Mouse (Mus musculus): ENCODE measurements around the gene Olfr66. TPM values are rescaled to one million over a fixed set of nuclear protein-coding genes. Genes with fewer than 3 reads are reported as not detected.

Gene Olfr66
- polyA plus RNA-seq, 1 experiment: not detected

Other genes starting within 250 kb of the Olfr66 start
- gene Olfr622, start 243.6 kb downstream of the Olfr66 start, polyA plus RNA-seq (2012; rRNA removed): not detected in 2 replicates
- not detected in 2 replicates for gene Olfr623, start 222.6 kb downstream of the Olfr66 start, polyA plus RNA-seq (2012; rRNA removed)
- 0.02 TPM in 1 of 2 replicates, not detected in the other for gene Olfr624, start 215.1 kb downstream of the Olfr66 start, polyA plus RNA-seq (2012; rRNA removed)
- not detected in 2 replicates for gene Olfr625-ps1, start 203.5 kb downstream of the Olfr66 start, polyA plus RNA-seq (2012; rRNA removed)
- not detected in 2 replicates for gene Olfr243, start 171.6 kb downstream of the Olfr66 start, polyA plus RNA-seq (2012; rRNA removed)
- not detected in 2 replicates for gene Olfr628, start 155.9 kb downstream of the Olfr66 start, polyA plus RNA-seq (2012; rRNA removed)
- not detected in 2 replicates for gene Olfr629, start 141.3 kb downstream of the Olfr66 start, polyA plus RNA-seq (2012; rRNA removed)
- not detected in 2 replicates for gene Olfr630, start 128.9 kb downstream of the Olfr66 start, polyA plus RNA-seq (2012; rRNA removed)
- gene Olfr69, start 114.7 kb downstream of the Olfr66 start, polyA plus RNA-seq (2012; rRNA removed): not detected in 2 replicates
- gene Olfr68, start 106.6 kb downstream of the Olfr66 start, polyA plus RNA-seq (2012; rRNA removed): not detected in 2 replicates
- gene Olfr67, start 94.4 kb downstream of the Olfr66 start, polyA plus RNA-seq (2012; rRNA removed): not detected in 2 replicates
- 66.4 and 91.1 TPM in 2 replicates for gene Hbb-bt, start 72.3 kb downstream of the Olfr66 start, polyA plus RNA-seq (2012; rRNA removed)
- gene Hbb-bs, start 58.2 kb downstream of the Olfr66 start, polyA plus RNA-seq (2012; rRNA removed): 468 and 610 TPM in 2 replicates
- not detected in 2 replicates for gene Hbb-bh2, start 45.7 kb downstream of the Olfr66 start, polyA plus RNA-seq (2012; rRNA removed)
- gene Hbb-bh1, start 43.1 kb downstream of the Olfr66 start, polyA plus RNA-seq (2012; rRNA removed): 2.1 and 9.1 TPM in 2 replicates
- 20.5 and 59.2 TPM in 2 replicates for gene Hbb-y, start 33.0 kb downstream of the Olfr66 start, polyA plus RNA-seq (2012; rRNA removed)
- gene Olfr64, start 8.2 kb upstream of the Olfr66 start, polyA plus RNA-seq (2012; rRNA removed): not detected in 2 replicates
- gene Olfr65, start 17.2 kb upstream of the Olfr66 start, polyA plus RNA-seq (2012; rRNA removed): not detected in 2 replicates
- not detected in 2 replicates for gene Olfr631, start 42.6 kb upstream of the Olfr66 start, polyA plus RNA-seq (2012; rRNA removed)
- gene Olfr632, start 48.1 kb upstream of the Olfr66 start, polyA plus RNA-seq (2012; rRNA removed): not detected in 2 replicates
- not detected in 2 replicates for gene Olfr633, start 58.2 kb upstream of the Olfr66 start, polyA plus RNA-seq (2012; rRNA removed)
- gene Olfr635, start 84.9 kb upstream of the Olfr66 start, polyA plus RNA-seq (2012; rRNA removed): not detected in 2 replicates
- gene Olfr638, start 112.5 kb upstream of the Olfr66 start, polyA plus RNA-seq (2012; rRNA removed): not detected in 2 replicates
- gene Olfr639, start 131.1 kb upstream of the Olfr66 start, polyA plus RNA-seq (2012; rRNA removed): not detected in 2 replicates
- gene Olfr640, start 139.3 kb upstream of the Olfr66 start, polyA plus RNA-seq (2012; rRNA removed): 0.11 TPM in 1 of 2 replicates, not detected in the other
- not detected in 2 replicates for gene Olfr641, start 149.2 kb upstream of the Olfr66 start, polyA plus RNA-seq (2012; rRNA removed)
- gene Olfr642, start 166.4 kb upstream of the Olfr66 start, polyA plus RNA-seq (2012; rRNA removed): not detected in 2 replicates
- gene 4930516K23Rik, start 175.2 kb upstream of the Olfr66 start, polyA plus RNA-seq (2012; rRNA removed): not detected in 2 replicates
- gene Olfr644, start 185.6 kb upstream of the Olfr66 start, polyA plus RNA-seq (2012; rRNA removed): 0.02 TPM in 1 of 2 replicates, not detected in the other
- gene Olfr645, start 199.2 kb upstream of the Olfr66 start, polyA plus RNA-seq (2012; rRNA removed): not detected in 2 replicates
- not detected in 2 replicates for gene Olfr646, start 218.6 kb upstream of the Olfr66 start, polyA plus RNA-seq (2012; rRNA removed)
- not detected in 2 replicates for gene Ubqln5, start 243.6 kb upstream of the Olfr66 start, polyA plus RNA-seq (2012; rRNA removed)